11 mouse cellular contexts compared by ENCODE assay signal in the genomic region with DNA sequence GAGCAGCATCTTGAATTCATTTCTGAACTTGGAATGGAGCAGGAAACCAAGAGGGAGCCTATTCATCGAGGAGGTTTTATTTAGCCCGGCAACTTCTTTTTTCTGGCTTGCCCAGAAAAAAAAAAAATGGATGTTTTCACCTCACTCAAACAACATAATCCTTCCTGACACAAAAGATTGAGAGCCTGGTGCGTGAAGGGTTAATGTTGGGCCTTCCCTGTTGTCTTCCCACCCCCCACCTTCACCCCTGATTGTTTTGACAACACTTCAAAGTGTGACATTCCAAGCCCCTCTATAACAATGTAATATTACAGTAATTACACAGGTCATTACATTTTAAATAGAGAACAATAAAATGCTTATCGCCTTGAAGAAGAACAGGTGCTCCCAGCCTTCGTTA. TPM values are rescaled to one million over a fixed set of nuclear protein-coding genes. Genes with fewer than 3 reads are reported as not detected.
DNase-seq lines count a peak whose midpoint lies in the region; ATAC-seq and TF ChIP-seq lines count a peak whose summit lies in the region.
"Had no signal": no experiment of that assay in that cellular context is flagged by ENCODE, and none has a peak within 500 bp of the region (broad histone marks: within the 10 kb centered on the region; RNA-seq: fewer than 3 reads in every experiment).

No protein-coding gene starts in this region.

- no peak overlapping the region for H3K4me3 ChIP-seq in kidney, postnatal 0 days (replicated peaks; ENCODE audit: low read depth, low read length)
- peak overlapping the region; percentile 16 for H3K4me3 ChIP-seq in embryonic fibroblast, embryonic 13.5 days (ENCODE audit: insufficient read depth, low read length)
- H3K4me3 ChIP-seq in hindbrain, embryonic 16.5 days (ENCODE audit: low read length), result no peak overlapping the region
- no peak overlapping the region for H3K4me3 ChIP-seq in myocyte

- H3K4me1 ChIP-seq in kidney, postnatal 0 days (replicated peaks; ENCODE audit: insufficient read depth, low read length), result peaks cover 39% of the 10 kb centered on the region
- H3K4me1 ChIP-seq in embryonic fibroblast, embryonic 13.5 days (ENCODE audit: control insufficient read depth, insufficient read depth, low read length), result peaks cover 21% of the 10 kb centered on the region
- peaks cover 30% of the 10 kb centered on the region for H3K4me1 ChIP-seq in hindbrain, embryonic 16.5 days (ENCODE audit: control insufficient read depth, insufficient read depth, low read depth, low read length)

- no peaks in the 10 kb centered on the region for H3K9me3 ChIP-seq in kidney, postnatal 0 days (replicated peaks; ENCODE audit: low read length)
- no peaks in the 10 kb centered on the region for H3K9me3 ChIP-seq in hindbrain, embryonic 16.5 days (ENCODE audit: control insufficient read depth, low read length)

- H3K27me3 ChIP-seq in kidney, postnatal 0 days (ENCODE audit: insufficient read depth, low read length), result no peaks in the 10 kb centered on the region
- H3K27me3 ChIP-seq in hindbrain, embryonic 16.5 days (replicated peaks; ENCODE audit: control insufficient read depth, insufficient read depth, low read length), result peaks cover 27% of the 10 kb centered on the region
- H3K27me3 ChIP-seq in myocyte (ENCODE audit: control insufficient read depth, insufficient read depth, insufficient read length), result no peaks in the 10 kb centered on the region

- 0 out of 2 replicates have a peak overlapping the region, but pooled peaks have one; percentile 5 for H3K4me2 ChIP-seq in kidney, postnatal 0 days (ENCODE audit: low read length)
- H3K4me2 ChIP-seq in hindbrain, embryonic 16.5 days (ENCODE audit: low read length), result peak overlapping the region; percentile 27
- H3K4me2 ChIP-seq in myocyte (ENCODE audit: low read depth), result peak overlapping the region; percentile 94

- no peak overlapping the region for H3K9ac ChIP-seq in kidney, postnatal 0 days (ENCODE audit: low read depth, low read length)
- H3K9ac ChIP-seq in hindbrain, embryonic 16.5 days (ENCODE audit: low read depth, low read length), result no peak overlapping the region

- peaks cover 54% of the 10 kb centered on the region for H3K79me2 ChIP-seq in myocyte (ENCODE audit: control insufficient read depth, insufficient read depth)

- no peak for ATAC-seq in kidney, postnatal 0 days (replicated peaks; ENCODE audit: low FRiP score, low read depth)
- no peak for ATAC-seq in hindbrain, embryonic 16.5 days

- no peak overlapping the region for H3ac ChIP-seq in myocyte (ENCODE audit: control insufficient read depth, insufficient read length)

- TF ChIP-seq POLR2A in embryonic fibroblast, embryonic 13.5 days (IDR thresholded peaks at IDR 0.05; ENCODE audit: low read depth, low read length), result no peak
- TF ChIP-seq POLR2A in myocyte (IDR thresholded peaks at IDR 0.05; ENCODE audit: insufficient read length, low read depth), result no peak

- 22% methylated on average over 5 of the region's 5 CpGs for WGBS in kidney, postnatal 0 days
- 24% methylated on average over 5 of the region's 5 CpGs for WGBS in hindbrain, embryonic 16.5 days

- no peak for TF ChIP-seq CTCF in kidney, postnatal 0 days (IDR thresholded peaks at IDR 0.05; ENCODE audit: low read depth)
- TF ChIP-seq CTCF in embryonic fibroblast, embryonic 13.5 days (IDR thresholded peaks at IDR 0.05; ENCODE audit: borderline replicate concordance, insufficient read depth, low read length), result no peak

- H3K27ac ChIP-seq in kidney, postnatal 0 days, result no peak overlapping the region
- H3K27ac ChIP-seq in embryonic fibroblast, embryonic 13.5 days (ENCODE audit: insufficient read depth, low read length), result peak overlapping the region; percentile 51; the same call in 1 of the 2 replicates
- H3K27ac ChIP-seq in hindbrain, embryonic 16.5 days (ENCODE audit: low read depth, low read length), result no peak overlapping the region
- H3K27ac ChIP-seq: macrophage had no signal

- DNase-seq in kidney, postnatal 0 days (ENCODE audit: low spot score), result no peak
- DNase-seq in kidney, postnatal 4 days, result no peak
- no peak for DNase-seq in layer of hippocampus, adult 9-11 months
- DNase-seq in right cerebral cortex, postnatal 14 days, result no peak
- no peak for DNase-seq in frontal cortex, postnatal 36 days (ENCODE audit: low spot score in 2 of 2)
- DNase-seq: cerebellum, adult 8-10 months; kidney, adult 11 months had no signal

- no peaks in the 10 kb centered on the region for H3K36me3 ChIP-seq in kidney, postnatal 0 days (ENCODE audit: insufficient read depth, low read length)
- H3K36me3 ChIP-seq in hindbrain, embryonic 16.5 days (ENCODE audit: control insufficient read depth, insufficient read depth, low read length), result no peaks in the 10 kb centered on the region
- H3K36me3 ChIP-seq in myocyte (ENCODE audit: control insufficient read depth, insufficient read depth), result no peaks in the 10 kb centered on the region

TF ChIP-seq in myocyte, 11 proteins besides CTCF, POLR2A, EP300 and RAD21:
- TF ChIP-seq REST (IDR thresholded peaks at IDR 0.05; ENCODE audit: insufficient read depth, insufficient read length), result no peak
- no peak for TF ChIP-seq CEBPB (IDR thresholded peaks at IDR 0.05; ENCODE audit: insufficient read depth, poor library complexity, severe bottlenecking)
- no peak for TF ChIP-seq MAX (IDR thresholded peaks at IDR 0.05; ENCODE audit: low read depth)
- no peak for TF ChIP-seq MYOG (IDR thresholded peaks at IDR 0.05; ENCODE audit: control insufficient read depth in 1 of 3, insufficient read depth in 1 of 3, insufficient read length in 2 of 3, low read depth in 2 of 3)
- TF ChIP-seq SRF (IDR thresholded peaks at IDR 0.05; ENCODE audit: control insufficient read depth, insufficient read length, low read depth), result no peak
- no peak for TF ChIP-seq TCF12 (IDR thresholded peaks at IDR 0.05; ENCODE audit: insufficient read depth, poor library complexity, severe bottlenecking)
- TF ChIP-seq E2F4 (IDR thresholded peaks at IDR 0.05; ENCODE audit: insufficient read depth), result no peak

RNA-seq across cellular contexts. Expression of a gene that starts 4.6 kb away (rescaled TPM):
- polyA plus RNA-seq in kidney, postnatal 0 days (2015; fragmentation: Nextera tagmentation; extraction: Ambion mirVana), result 53.4 and 55.1 TPM in 2 replicates
- 29.8 and 41.1 TPM in 2 replicates for polyA plus RNA-seq in embryonic fibroblast, embryonic 13.5 days (2011; ENCODE audit: insufficient read length, low read depth, missing spikeins)
- 27.0 and 38.2 TPM in 2 replicates for polyA plus RNA-seq in hindbrain, embryonic 16.5 days (2015; fragmentation: Nextera tagmentation; extraction: Ambion mirVana)
- polyA plus RNA-seq in myocyte (2012; fragmentation: generic; extraction: Trizol), result 5.4 TPM

Comparison
In these comparisons a context has a peak if more than half of its experiments do, and no peak if none do; other contexts are left out.
1. H3K4me2 ChIP-seq: peak in every context shown above with its lines; median percentile 94 in myocyte; 27 in hindbrain, embryonic 16.5 days; 5 in kidney, postnatal 0 days.